Mouse (Mus musculus) T-helper 2 cell (primary cell): ENCODE data around the gene Tbc1d22a.

Experiments
- in situ Hi-C: fragments of 300-600 bp; cut with MboI, MseI; formaldehyde crosslinking; loops from one replicate; pipeline ENCODE4 v1.15.1; 2025; ENCODE audit warnings: high pct_unique_total_duplicates

Tbc1d22a gene

DNA sequence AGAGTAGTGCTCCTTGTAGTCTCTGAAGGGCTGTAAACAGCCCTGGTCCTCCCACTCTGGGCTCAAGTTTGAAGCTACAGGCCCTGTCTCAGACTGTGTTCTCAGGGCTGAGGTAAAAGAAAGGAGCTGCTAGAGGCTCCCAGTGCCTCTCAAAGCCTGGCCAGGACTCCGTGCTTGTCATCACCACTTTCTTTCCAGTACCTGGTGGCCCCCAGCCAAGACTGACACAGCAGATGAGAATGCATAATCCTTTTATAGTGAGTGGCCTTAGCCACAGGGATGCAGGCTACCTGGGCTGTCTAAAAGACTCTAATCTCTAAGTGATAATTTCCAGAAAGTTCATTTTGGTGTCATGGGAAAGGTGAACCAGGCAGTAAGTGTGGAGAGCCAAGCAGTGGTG, 54.3 kb downstream of the Tbc1d22a start:
- in situ Hi-C loops = no loop called here

DNA sequence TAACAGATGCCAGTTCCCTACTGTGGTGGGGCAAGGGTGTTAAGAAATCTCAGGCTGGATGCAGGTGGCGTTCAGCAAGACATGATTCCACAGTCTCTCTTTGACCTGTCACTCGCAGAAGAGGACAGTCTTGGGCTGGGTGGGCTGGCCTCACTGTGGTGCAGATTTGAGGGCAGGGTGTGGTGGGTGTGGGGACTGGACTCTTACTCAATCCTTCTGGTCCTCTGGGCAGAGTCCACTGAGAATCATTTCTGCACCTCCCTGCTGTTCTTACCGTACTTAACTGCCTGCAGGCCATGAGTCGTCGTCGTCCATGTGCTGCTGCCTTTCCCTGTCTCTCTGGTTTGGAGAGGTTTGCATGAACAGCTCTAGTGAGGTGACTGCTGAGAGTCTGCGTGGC, 61.5 kb downstream of the Tbc1d22a start:
- in situ Hi-C loops = no loop called here

DNA sequence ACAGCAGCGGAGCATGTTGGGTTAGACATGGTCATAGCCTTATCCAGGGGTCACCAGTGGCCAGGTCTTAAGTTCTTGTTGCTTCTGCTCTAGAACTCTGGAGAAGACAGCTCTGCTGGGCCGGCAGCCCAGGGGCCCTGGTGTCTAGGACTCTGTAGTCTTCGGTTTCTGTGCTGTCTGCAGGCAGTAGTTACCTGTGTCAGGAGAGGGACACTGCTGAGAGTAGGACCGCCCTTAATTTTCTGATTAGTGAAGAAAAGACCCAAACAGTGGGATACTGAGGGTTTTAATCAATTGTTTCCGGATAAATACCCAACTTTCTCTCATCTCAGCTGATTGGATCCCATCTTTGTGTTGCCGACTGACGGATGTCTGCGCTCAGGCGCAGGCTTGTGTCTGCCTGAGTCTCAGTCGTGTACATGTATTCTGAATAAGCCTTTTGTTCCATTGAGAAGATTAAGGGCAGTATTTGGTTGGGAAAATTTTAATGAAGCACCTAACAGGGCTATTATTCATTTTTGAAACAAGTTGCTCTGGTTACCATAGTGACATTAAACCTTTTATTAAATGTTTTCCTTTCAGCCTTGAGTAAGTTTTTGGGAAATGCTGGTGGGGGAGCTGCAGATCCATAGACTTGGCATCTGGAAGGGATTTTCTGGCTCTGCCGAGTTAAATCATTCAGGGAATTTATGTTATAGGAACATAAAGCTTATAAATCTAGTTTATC, 62.4 kb downstream of the Tbc1d22a start:
- in situ Hi-C loops = no loop called here

DNA sequence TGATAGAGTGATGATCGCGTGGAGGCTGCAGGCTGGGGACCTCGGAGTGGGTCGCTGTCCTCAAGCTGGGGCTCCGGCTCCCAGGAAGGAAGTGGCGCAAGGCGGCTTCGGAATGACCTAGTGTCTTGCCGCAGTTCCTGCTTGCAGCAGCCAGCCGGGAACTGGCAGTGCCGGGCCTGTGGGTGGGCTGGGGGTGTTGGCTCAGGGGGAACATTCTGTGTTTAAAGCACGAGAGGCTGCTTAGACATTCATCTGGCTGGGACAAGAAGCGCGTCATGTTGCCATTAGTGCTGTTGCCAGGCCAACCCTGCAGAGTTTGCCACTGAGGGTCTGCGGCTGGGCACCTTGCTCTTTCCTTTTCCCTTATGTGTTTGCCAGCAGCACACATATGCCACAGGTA, 63.2 kb downstream of the Tbc1d22a start:
- in situ Hi-C loops = no loop called here

DNA sequence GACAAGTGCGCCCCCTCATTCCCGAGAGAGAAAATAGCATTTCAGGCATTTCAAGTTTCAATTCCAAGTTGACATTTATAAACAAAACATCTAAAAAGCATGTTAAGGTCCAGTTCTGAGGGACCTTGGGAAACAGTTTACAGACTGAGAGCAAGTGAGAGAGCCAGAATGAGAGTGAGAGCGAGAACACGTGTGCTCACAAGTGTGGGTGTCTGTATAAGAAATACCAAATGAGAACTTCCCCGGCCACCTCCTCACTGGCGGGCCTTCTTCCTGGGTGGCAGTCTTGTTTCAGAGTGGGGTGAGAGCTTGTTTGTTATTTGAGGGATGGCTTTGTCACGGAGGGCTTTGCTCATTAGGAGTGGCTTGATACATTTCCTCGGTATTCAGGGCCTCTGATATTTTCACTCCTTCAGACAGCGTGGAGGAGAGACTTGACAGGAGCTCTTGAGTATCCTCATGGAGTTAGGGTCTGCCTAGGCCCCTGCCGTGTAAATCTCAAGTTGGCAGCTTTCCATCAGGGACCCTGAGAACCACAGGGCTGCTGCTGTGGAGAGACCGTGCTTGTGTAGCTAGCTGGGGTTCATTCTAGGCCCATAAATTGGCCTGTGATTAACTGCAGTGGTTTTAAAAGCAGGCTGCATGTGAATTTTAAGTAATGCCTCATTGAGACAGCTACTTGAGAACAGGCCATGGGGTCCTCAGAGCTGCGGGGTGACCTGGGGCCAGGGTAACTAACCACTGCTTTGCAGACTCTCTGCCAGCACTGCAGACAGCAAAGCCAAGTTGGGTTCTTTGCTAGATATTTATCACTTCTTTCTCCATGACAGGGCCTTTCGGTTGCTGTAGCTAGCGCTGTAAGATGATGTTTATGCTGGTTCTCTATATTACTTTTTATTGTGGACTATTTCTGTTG, 65.1 kb downstream of the Tbc1d22a start:
- in situ Hi-C loops = no loop called here

DNA sequence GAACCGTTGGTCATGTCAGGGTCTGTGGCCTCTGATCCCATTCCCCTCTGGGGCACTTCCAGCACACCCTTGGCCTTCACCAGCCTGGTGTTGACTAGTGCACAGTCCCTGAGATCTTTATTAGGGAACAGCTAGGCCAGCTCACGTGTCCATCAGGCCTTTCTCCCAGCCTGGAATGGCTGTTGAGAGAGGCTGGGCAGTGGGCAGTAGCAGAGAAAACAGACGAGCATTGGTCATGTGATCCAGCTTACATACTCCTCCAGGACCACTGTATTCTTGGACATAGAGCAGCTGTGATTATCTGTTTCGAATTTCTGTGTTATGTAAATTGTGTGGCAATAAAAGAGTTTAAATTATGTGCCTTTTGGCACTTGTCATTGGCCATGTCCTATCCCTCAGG, 65.9 kb downstream of the Tbc1d22a start:
- in situ Hi-C loops = no loop called here

DNA sequence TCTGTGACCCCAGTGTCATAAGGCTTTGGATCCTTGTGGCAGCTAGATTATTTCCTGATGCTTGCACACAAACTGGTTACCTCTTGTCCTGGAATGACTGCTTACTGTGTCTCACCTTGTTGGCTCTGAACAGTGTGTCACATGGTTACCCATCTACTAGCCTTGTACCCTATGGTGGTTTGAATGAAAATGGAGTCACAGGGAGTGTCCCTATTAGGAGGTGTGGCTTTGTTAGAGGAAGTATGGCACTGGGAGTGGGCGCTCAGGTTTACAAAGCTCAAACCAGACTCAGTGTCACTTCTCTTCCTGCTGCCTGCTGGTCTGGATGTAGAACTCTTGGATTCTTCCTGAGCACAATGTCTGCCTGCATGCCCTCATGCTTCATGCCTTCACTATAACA, 69.0 kb downstream of the Tbc1d22a start:
- in situ Hi-C loops = no loop called here

DNA sequence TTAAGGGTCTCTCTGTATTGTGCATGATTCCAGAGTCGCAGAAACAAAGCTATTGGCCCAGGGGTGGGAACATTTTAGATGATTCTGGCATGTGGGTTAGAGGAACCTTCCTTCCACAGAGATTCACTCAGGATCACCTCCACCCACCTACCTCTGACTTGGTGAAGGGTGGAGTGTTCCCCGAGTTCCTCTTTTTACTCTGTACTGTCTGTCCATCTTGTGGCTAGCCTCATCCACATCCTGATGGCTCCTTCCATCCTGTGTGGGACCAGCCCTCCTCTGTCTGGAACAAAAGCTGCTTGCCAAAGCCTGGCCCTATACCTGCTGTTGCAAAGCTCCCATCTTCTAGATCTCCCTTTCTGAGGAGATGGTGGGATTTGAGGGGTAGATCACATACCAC, 71.0 kb downstream of the Tbc1d22a start:
- in situ Hi-C loops = no loop called here

DNA sequence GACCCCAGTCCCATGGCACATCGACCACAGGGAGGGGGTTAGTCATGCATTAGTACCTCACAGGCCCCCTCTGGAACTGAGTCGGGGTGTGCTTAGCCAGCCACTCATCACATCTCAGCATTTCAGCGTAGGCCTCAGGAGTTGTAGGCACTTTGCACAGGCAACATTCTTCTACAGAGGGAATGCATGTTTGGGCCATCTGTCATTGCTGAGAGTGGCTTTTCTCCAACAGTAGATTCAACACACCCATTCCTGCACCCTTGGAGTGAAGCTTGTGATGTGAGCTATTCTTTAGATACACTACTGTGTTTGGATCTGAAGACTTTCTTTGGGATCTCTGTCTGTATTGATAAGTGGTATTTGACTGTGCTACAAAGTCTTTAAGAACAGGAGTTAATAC, 75.8 kb downstream of the Tbc1d22a start:
- in situ Hi-C loops = no loop called here

DNA sequence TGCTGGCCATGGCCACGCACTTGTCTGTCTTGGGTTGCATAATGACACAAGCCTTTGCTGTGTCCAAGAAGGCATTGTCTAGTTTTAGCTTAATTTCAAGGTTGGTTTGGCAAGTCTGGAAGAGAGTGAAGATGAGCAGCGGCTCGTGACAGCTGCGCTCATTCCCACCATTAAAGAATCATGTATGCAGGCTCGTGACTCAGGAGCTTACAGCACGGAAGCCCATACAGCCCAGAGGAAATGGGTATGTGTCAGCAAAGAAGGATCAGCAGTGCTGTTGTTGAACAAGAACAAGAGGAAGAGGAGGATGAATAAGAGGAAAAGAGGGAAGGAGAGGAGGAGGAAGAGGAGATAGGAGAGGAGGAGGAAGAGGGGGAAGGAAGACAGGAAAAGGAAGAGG, 78.0 kb downstream of the Tbc1d22a start:
- in situ Hi-C loops = no loop called here

DNA sequence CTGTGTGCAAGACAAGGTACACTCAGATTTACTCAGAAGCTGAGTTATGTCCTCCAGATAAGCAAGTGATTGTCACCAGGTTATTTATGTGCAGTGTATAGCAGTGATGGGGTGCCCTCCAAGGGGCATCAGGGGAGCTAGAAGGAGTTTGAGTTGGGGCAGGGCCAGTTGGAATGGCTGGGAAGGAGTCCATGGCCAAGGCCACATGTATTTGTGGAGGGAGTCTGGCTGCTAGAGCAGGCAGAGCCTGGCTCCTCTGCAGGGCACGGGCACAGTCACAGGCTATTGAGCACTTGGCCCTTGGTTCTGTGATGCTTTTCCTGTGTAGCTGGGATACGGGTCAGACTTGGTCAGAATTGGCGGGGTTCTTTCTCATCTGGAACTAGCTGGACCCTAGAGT, 80.2 kb downstream of the Tbc1d22a start:
- in situ Hi-C loops = no loop called here

DNA sequence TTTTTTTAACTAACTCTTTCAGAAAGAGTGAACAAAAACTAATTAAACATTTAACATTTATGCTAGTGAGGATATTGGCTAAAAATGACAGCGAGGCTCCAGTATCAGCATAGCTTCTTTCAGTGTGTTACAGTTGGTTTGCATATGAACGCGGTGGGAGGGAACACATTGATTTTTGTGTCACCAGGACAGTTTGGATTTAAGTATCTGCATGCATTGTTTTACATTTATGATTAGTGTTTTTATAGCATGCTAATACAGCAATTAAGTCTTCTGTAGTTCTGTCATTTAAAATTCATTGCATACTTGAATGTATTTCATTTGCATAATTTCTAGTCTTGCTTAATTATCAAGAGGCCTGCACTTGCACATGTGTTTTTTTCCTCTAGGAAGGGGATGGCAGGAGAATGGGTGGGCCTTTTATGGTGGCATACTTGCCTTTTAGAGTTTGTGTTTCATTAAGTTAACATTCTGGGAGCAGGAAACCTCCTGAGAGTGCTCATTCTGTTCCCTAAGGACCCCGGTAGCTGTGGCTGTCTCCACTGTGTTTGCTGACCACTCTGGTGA, 81.5 kb downstream of the Tbc1d22a start:
- in situ Hi-C loops = no loop called here

DNA sequence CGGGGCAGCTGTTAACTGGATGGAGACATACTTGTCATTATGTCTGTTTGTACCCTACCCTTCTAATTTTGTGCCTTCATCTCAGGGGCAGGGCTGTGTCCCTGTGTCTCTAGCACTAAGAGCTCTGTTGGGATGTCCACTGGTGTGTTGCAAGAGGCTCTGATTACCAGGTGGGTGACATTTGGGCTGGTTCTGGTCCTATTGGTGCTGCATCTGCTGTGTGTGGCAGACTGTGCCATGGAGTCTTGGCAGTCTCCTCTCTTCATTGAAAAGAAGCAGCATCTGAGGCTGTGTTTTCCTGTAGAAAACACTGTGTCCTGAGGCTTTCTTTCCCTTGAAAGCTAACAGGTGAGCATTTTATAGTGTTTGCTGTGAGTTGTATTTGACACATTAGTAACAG, 83.0 kb downstream of the Tbc1d22a start:
- in situ Hi-C loops = no loop called here

DNA sequence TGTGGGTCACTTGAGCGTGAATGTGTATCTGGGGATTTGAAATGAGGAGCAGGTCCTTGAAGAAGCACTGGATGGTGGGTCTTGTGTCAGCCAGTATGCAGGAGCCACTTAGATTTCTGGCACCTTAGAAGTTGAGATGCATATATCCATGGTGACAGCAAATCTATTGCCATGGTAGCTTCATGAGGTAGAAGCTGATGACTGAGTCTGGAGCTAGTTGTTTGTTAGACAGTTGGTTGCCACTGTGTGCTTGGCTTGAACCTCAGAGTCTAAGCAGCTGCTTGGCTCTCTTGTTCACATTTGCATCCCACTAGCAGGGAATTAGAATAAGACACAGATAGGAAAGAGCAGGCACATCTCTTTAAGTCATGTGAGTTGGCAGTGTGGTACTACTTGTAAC, 89.6 kb downstream of the Tbc1d22a start:
- in situ Hi-C loops = no loop called here

DNA sequence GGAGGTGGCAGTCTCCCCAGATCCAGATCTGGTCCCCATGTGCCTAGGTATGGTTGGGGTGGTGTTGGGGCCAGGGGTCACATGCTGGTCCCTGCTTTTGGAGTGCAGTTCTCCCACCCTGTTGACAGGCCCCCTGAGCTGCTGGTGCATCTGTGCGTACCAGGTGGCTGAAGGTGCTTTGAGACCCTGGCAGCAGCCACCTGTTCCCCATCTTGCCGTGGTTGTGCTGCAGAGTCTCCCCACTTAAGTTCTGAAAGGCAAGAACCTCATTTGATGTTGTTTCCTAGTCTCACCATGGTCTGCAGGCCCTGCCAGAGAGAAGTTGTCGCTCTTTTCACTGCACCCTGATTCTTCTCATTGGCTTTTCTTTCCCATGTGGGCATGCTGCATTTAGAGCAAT, 90.6 kb downstream of the Tbc1d22a start:
- in situ Hi-C loops = no loop called here

DNA sequence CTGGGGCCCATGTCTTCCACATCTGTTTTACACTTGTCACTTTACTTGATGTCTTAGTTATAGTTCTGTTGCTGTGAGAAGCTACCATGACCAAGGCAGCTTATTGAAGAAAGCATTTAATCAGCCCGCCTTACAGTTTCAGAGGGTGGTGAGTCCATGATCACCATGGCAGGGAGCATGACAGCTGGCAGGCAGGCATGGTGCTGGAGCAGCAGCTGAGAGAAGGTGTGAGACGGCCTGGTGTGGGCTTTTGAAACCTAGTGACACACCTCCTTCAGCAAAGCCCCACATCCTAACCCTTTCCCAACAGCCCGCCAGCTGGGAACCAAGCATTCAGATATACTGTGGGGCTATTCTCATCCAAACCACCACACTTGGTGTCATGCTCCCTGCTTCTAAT, 91.0 kb downstream of the Tbc1d22a start:
- in situ Hi-C loops = no loop called here

DNA sequence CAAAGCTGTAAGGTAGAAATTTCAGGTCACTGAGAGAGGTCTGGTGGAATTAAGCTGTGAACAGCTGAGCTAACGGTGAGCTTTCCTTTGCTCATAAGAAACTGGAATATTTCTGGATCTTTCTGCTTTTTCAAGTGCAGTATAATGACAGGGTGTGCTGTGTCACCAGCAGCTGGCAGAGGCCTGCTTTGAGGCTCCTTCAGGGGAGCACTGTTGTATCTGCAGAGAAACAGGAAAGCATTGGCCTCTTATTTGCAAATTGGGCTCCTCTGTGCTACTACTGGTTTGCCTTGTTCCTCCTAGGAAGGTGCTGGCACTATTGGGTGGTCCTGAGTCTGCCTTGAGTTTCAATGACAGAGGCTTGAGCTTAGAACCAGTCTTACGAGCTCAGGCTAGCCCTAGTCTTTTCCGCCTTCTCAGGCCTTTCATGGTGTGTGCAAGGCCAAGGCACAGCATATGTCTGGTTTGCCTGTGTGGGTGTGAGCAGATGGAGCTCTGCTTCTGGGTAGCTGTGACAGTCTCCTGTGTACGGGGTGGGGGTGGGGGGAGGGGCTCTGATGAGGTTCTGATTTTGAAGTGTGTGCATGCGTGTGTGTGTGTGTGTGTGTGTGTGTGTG, 95.1 kb downstream of the Tbc1d22a start:
- in situ Hi-C loops = no loop called here

DNA sequence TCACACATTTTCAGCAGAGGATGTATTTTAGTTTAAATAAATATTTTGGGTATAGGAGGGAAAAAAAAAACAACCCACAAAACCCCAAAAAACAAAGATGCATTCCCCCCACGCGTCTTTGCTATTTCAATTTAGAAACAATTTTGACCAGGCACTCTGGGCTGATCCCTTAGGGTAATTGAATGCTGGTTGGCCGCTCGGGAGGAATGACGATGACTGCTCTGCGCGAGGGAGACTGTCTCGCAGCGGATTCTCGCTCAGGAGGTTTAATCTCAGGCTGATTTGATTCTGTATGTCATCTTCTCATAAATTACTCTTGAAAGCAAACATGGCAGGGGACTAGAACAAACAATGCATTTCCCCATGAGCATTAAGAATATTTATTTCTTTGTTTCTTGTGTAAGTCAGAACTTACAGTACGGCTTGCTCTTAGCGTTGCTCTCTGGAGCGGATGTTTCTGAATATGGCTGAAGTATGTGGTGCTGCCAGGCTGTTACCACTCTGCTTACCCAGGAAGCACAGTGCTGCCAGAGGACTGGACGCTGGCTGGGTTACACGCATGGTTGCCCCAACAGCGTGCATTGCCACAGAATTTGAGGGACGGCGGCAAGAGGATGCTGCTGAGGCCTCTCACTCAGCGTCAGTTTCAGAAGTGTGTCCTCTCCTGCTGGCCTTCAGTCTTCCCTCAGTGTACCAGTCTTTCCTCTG, 106.7 kb downstream of the Tbc1d22a start:
- in situ Hi-C loops = no loop called here

DNA sequence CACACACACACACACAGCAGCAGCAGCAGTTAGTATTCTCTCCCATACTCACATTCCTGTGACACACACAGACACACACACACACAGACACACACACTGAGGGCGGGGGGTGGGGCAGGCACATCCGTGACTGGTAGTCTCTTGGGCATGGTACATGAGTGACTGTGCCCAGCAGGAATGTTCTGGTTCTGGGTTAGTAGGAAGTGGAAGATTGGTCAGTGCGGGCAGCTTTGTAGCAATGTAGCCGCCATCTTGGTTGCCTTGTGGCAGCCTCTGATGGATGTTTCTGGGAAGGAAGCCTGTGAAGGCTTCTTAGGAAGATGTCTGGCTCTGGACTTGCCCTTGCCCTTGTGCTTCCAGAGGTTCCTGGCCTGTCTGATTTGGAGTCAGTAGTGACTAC, 112.1 kb downstream of the Tbc1d22a start:
- in situ Hi-C loops = no loop called here

DNA sequence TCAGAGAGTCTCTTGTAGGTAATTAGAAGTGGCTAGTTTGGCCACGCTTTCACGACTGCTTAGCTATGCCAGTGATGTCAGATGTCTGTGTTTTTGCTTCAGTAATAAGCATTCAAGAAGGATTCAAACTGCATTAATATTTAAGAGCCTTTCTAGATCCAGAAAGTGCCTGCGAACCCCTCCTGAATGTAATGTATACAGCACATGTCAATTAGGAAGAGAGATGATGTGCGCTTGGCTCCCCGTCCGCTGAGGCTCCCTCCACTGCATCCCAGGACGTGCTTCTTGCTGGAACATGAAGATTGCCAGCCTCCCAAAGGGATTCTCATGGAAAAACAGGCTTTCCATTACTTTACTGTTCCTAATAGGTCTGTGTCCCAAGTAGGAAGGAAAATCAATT, 115.7 kb downstream of the Tbc1d22a start:
- in situ Hi-C loops = no loop called here

DNA sequence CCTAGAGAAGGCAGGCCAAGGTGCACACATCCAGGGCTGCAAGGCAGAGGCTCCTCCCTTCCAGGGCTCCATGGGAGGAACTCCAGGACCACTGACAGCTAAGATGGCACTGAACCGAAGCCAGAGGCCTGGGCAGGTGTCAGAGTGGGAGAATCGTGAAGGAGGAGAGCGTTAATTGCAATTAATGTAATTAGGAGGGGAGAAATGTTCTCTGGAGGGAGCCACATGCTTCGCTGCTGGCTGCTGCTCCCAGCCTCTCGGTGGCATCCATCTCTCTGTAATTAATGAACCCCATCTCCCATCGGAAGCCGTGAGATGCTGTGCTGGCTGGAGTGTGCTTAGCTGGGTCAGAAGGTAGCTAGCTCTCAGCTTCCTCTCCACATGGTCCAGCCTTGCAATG, 116.2 kb downstream of the Tbc1d22a start:
- in situ Hi-C loops = no loop called here
